Mouse (Mus musculus) E14TG2a.4 (cell line): Measurements from ENCODE around the gene Tspan9.

Experiments used
- CTCF ChIP-seq: conservative IDR thresholded peaks from 2 replicates; pipeline ENCODE4 v1.5.1; 2014; ENCODE audit warnings: low read length
- NANOG ChIP-seq: IDR thresholded peaks from 2 replicates; pipeline ENCODE4 v1.6.1; 2014; ENCODE audit warnings: borderline replicate concordance, low read length, mixed read lengths
- POU5F1 ChIP-seq: IDR thresholded peaks from 2 replicates; pipeline ENCODE4 v1.6.1; 2014; ENCODE audit warnings: low read length, borderline replicate concordance

DNA sequence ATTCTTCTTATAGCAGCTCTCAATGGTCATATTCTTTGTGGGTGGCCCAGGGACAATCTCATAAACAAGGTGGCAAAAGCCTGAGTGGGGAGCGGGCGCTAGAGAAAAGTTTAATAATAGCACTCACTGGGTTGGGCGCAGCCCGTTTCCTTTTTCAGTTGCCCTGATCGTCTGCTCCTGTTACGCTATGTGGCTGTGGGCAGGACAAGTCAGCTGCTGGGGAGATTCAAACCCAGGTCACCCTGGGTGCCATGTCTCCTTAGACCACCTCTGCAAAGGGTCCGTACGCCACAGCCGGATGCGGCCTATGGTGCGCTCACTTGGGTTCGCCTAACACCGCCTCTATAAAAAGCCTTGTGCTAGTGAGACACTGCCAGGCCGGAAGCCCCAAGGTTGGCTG is 156.0 kb downstream of the Tspan9 start:
- TF ChIP-seq CTCF (no peak), POU5F1 (no peak), NANOG (no peak)
